Mouse (Mus musculus): Measurements from ENCODE around the gene Tufm. TPM values are rescaled to one million over a fixed set of nuclear protein-coding genes. Genes with fewer than 3 reads are reported as not detected.

Gene Tufm
- total and polyA plus RNA-seq, 2 experiments = 90.8 to 163 TPM

DNA sequence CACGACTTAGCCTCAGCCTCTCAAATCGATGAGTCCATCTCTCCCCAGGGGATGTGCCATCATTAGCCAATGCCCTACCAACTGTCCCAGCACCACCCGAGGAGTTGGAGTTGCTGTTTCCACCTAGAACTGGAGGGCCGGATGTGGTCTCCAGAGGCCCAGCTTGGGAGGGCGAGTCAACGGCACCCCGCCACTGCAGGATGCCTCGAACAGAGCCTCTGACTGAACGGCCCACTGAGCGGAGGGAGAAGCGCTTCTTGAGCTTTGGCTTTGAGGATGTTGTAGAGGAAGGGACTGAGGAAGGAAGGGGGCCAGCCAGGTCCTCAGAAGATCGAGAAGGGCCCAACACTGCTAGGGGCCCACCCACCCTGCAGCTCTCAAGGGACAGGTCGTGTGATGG lies 14.9 kb upstream of the Tufm start:
- H3K36me3 ChIP-seq (ENCODE audit: control insufficient read depth, insufficient read depth, low read length) = peaks cover 6% of the 10 kb centered on the region; the same call in 1 of the 2 replicates
- H3K4me1 ChIP-seq (ENCODE audit: control insufficient read depth, insufficient read depth, low read length) = peaks cover 4% of the 10 kb centered on the region; the same call in 1 of the 2 replicates
- 87% methylated on average over 13 of the region's 13 CpGs for WGBS
- peaks cover 2% of the 10 kb centered on the region; the same call in 1 of the 2 replicates for H3K79me2 ChIP-seq (ENCODE audit: control insufficient read depth, insufficient read depth, low read length)
- no peak overlapping the region for H3K27ac ChIP-seq (replicated peaks; ENCODE audit: insufficient read depth, low read depth, low read length)
- TF ChIP-seq CTCF (IDR thresholded peaks at IDR 0.05; ENCODE audit: low read depth, low read length) (no peak), POLR2A (IDR thresholded peaks at IDR 0.05; ENCODE audit: extremely low read depth, insufficient read depth, low read length) (no peak)
- DNase-seq (ENCODE audit: extremely low read depth, low read depth, low spot score) = no peak
- H3K4me3 ChIP-seq (ENCODE audit: insufficient read depth, low read depth, low read length) = no peak overlapping the region
- no peak overlapping the region for H3K9ac ChIP-seq (ENCODE audit: low read depth, low read length)
- no peaks in the 10 kb centered on the region for H3K27me3 ChIP-seq (ENCODE audit: control insufficient read depth, insufficient read depth, low read length)

DNA sequence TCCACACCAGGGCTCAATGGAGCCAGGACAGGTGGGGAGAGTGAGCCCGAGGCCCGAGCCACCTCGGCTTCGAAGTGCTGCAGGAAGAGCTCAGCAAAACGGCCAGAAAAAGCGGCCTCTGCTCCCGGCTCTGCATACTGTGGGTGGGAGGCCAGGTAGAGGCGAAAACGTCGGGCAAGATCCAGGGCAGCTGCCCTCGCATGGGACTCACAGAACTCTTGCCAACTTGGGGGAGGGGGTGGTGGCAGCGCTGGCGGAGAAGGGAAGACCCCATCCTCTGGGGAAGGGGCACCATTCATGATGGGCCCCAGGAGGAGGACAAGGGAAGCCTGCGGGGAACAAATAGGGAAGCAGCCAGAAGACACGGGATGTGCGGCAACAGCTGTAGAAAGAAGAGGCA lies 14.4 kb upstream of the Tufm start:
- Histone ChIP-seq H3K27ac (replicated peaks; ENCODE audit: insufficient read depth, low read depth, low read length) (no peak overlapping the region), H3K4me3 (ENCODE audit: insufficient read depth, low read depth, low read length) (no peak overlapping the region), H3K4me1 (ENCODE audit: control insufficient read depth, insufficient read depth, low read length) (peaks cover 4% of the 10 kb centered on the region; the same call in 1 of the 2 replicates), H3K27me3 (ENCODE audit: control insufficient read depth, insufficient read depth, low read length) (no peaks in the 10 kb centered on the region), H3K36me3 (ENCODE audit: control insufficient read depth, insufficient read depth, low read length) (peaks cover 6% of the 10 kb centered on the region; the same call in 1 of the 2 replicates), H3K9ac (ENCODE audit: low read depth, low read length) (no peak overlapping the region), H3K79me2 (ENCODE audit: control insufficient read depth, insufficient read depth, low read length) (peaks cover 2% of the 10 kb centered on the region; the same call in 1 of the 2 replicates)
- WGBS = 91% methylated on average over 16 of the region's 16 CpGs
- DNase-seq (ENCODE audit: extremely low read depth, low read depth, low spot score) = no peak
- TF ChIP-seq POLR2A (IDR thresholded peaks at IDR 0.05; ENCODE audit: extremely low read depth, insufficient read depth, low read length) = no peak
- TF ChIP-seq CTCF (IDR thresholded peaks at IDR 0.05; ENCODE audit: low read depth, low read length) = no peak

- H3K27me3 ChIP-seq (ENCODE audit: control insufficient read depth, insufficient read depth, low read length) = no peaks in the 10 kb centered on the region
- H3K36me3 ChIP-seq (ENCODE audit: control insufficient read depth, insufficient read depth, low read length) = peaks cover 6% of the 10 kb centered on the region; the same call in 1 of the 2 replicates
- no peak overlapping the region for H3K27ac ChIP-seq (replicated peaks; ENCODE audit: insufficient read depth, low read depth, low read length)
- H3K4me3 ChIP-seq (ENCODE audit: insufficient read depth, low read depth, low read length) = no peak overlapping the region
- 67% methylated on average over 9 of the region's 9 CpGs for WGBS
- DNase-seq (ENCODE audit: extremely low read depth, low read depth, low spot score) = no peak
- no peak overlapping the region for H3K9ac ChIP-seq (ENCODE audit: low read depth, low read length)
- peaks cover 2% of the 10 kb centered on the region; the same call in 1 of the 2 replicates for H3K79me2 ChIP-seq (ENCODE audit: control insufficient read depth, insufficient read depth, low read length)
- no peak for TF ChIP-seq POLR2A (IDR thresholded peaks at IDR 0.05; ENCODE audit: extremely low read depth, insufficient read depth, low read length)
- peaks cover 4% of the 10 kb centered on the region; the same call in 1 of the 2 replicates for H3K4me1 ChIP-seq (ENCODE audit: control insufficient read depth, insufficient read depth, low read length)
Observed at GRCm38 (mm10) chr7:126473470-126474086, 13.6 kb upstream of the Tufm start.

- Histone ChIP-seq H3K27me3 (ENCODE audit: control insufficient read depth, insufficient read depth, low read length) (no peaks in the 10 kb centered on the region), H3K4me3 (ENCODE audit: insufficient read depth, low read depth, low read length) (peak overlapping the region; percentile 59), H3K27ac (replicated peaks; ENCODE audit: insufficient read depth, low read depth, low read length) (no peak overlapping the region), H3K79me2 (ENCODE audit: control insufficient read depth, insufficient read depth, low read length) (peaks cover 2% of the 10 kb centered on the region; the same call in 1 of the 2 replicates), H3K9ac (ENCODE audit: low read depth, low read length) (peak overlapping the region; percentile 76), H3K36me3 (ENCODE audit: control insufficient read depth, insufficient read depth, low read length) (0 out of 2 replicates have a peak, but pooled peaks cover 2% of the 10 kb centered on the region), H3K4me1 (ENCODE audit: control insufficient read depth, insufficient read depth, low read length) (peaks cover 4% of the 10 kb centered on the region; the same call in 1 of the 2 replicates)
- DNase-seq (ENCODE audit: extremely low read depth, low read depth, low spot score) = no peak
- WGBS = under 1% methylated on average over 27 of the region's 27 CpGs
- TF ChIP-seq POLR2A (IDR thresholded peaks at IDR 0.05; ENCODE audit: extremely low read depth, insufficient read depth, low read length) (no peak), CTCF (IDR thresholded peaks at IDR 0.05; ENCODE audit: low read depth, low read length) (no peak)
Observed at GRCm38 (mm10) chr7:126474486-126474955, 12.6 kb upstream of the Tufm start.

DNA sequence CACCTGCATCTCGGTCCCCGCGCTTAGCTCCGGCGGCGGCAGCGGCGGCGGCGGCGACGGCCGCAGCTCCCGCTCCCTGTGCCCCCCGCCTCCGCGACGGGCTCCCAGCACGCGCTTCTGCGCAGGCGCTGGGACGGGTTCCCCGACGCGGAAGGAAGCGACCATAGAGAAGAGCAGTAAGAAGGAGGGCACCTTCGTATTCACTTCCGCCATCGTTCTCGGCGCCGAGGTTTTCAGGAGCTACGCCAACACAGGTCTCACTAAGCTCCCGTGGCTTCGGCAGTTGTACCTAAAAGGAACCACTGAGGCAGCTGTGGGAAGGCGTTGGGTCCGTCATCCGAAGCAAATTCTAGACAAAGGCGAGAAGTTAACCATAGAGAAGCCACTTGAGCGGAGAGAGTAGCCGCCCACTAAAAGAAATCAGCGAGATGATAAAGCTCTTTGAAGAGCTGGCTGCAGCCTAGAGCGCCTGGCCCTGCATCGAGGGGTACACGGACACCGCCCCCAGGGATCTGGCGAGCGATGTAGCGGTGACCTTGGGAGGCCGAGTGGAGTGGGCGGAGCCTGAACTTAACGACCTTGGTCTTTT lies 12.1 kb upstream of the Tufm start, which contains the start of gene Sh2b1:
Sh2b1 (minus strand) TSS at position 432 of the 589 bp plus-strand sequence.
- peak within 1 kb of the TSS; percentile 76 for H3K9ac ChIP-seq (ENCODE audit: low read depth, low read length)
- peak; percentile 35 for TF ChIP-seq CTCF (IDR thresholded peaks at IDR 0.05; ENCODE audit: low read depth, low read length)
- TF ChIP-seq POLR2A (IDR thresholded peaks at IDR 0.05; ENCODE audit: extremely low read depth, insufficient read depth, low read length) = 0 out of 2 replicates have a peak, but pooled peaks have one; percentile 27
- H3K79me2 ChIP-seq (ENCODE audit: control insufficient read depth, insufficient read depth, low read length) = peaks cover 2% of the 10 kb centered on the region; the same call in 1 of the 2 replicates
- peak; percentile 80 for DNase-seq (ENCODE audit: extremely low read depth, low read depth, low spot score)
- peak within 1 kb of the TSS; percentile 80 for H3K27ac ChIP-seq (replicated peaks; ENCODE audit: insufficient read depth, low read depth, low read length)
- H3K27me3 ChIP-seq (ENCODE audit: control insufficient read depth, insufficient read depth, low read length) = no peaks in the 10 kb centered on the region
- WGBS = under 1% methylated on average over 53 of the region's 53 CpGs
- peak within 1 kb of the TSS; percentile 59 for H3K4me3 ChIP-seq (ENCODE audit: insufficient read depth, low read depth, low read length)
- H3K36me3 ChIP-seq (ENCODE audit: control insufficient read depth, insufficient read depth, low read length) = 0 out of 2 replicates have a peak, but pooled peaks cover 2% of the 10 kb centered on the region
- peaks cover 4% of the 10 kb centered on the region; the same call in 1 of the 2 replicates for H3K4me1 ChIP-seq (ENCODE audit: control insufficient read depth, insufficient read depth, low read length)
